Mouse (Mus musculus) cortical plate, adult 2 months (tissue): ENCODE measurements at regions not wholly inside any gene's neighbourhood (a gene's known extent, or its start where the extent isn't known, plus 50 kb on each side); places are given as distances from the start of the nearest gene placed in this dataset.

ENCODE experiments used
- H3K27ac ChIP-seq: fragments of 200-500 bp; 2 replicates; pipeline ENCODE4 v1.5.1; 2012; ENCODE audit warnings: low read length, control low read depth, inconsistent platforms; ENCODE audit not compliant: insufficient read depth
- H3K4me1 ChIP-seq: fragments of 200-500 bp; 2 replicates; pipeline ENCODE4 v1.6.1; 2011; ENCODE audit warnings: low read length; ENCODE audit not compliant: control insufficient read depth, insufficient read depth
- H3K4me3 ChIP-seq: fragments of 200-500 bp; 2 replicates; pipeline ENCODE4 v1.5.1; 2011; ENCODE audit warnings: mild to moderate bottlenecking, low read length, control low read depth; ENCODE audit not compliant: insufficient read depth
- CTCF ChIP-seq: fragments of 200-500 bp; IDR thresholded peaks from 2 replicates; pipeline ENCODE4 v1.5.1; 2011; ENCODE audit warnings: mild to moderate bottlenecking, control low read depth, low read length; ENCODE audit not compliant: insufficient read depth; ENCODE audit errors: extremely low read depth
- POLR2A ChIP-seq: fragments of 200-500 bp; IDR thresholded peaks from 2 replicates; pipeline ENCODE4 v1.6.1; 2011; ENCODE audit warnings: mild to moderate bottlenecking, low read length, control low read depth; ENCODE audit not compliant: insufficient read depth; ENCODE audit errors: extremely low read depth

DNA sequence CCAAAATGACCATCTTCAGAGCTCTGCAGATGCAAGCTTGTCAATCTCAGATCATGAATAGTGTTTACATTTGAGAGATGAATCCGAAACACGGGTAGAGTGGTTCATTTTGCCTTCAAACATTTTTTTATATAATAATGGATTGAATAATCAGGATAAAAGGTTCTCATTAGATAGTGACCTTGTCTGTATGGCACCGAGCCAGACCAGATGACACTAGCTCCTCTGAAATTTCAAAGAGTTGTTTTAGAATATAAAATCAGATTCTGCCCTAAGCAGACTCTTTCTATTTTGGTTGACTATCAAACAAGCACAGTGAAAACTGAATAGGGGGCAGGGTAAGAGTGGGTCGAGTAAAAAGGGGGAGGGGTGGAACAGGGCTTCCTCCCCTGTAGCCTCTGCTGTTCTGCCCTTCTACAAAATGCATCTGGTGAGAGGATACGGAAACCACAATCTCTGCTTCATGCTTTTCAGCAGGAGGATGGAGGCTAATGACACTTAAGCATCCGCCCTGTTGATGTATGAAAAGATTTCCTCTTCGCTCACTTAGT, 159.9 kb upstream of the Prkd1 start:
- TF ChIP-seq POLR2A: no peak
- TF ChIP-seq CTCF: no peak
- no peaks in the 10 kb centered on the region for H3K4me1 ChIP-seq

DNA sequence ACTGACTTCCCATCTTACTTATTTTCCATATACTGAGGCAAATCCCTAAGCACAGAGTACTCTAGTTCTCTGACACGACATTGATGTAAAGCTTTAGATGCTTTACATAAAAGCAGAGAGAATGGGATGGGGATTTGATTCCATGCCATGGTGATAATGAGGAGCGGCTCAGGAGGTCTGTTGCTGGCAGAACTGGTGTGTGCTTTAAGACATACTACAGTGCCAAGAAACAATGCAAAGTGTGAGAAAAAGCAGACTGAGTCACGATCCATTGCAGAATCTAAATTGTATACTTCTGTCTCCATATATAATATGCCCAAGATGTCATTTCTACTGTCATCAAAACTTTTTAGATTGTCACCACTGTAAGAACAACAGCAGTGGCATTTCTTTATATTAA, 155.5 kb upstream of the Prkd1 start:
- TF ChIP-seq POLR2A (no peak), CTCF (no peak)
- Histone ChIP-seq H3K27ac (no peak overlapping the region), H3K4me3 (no peak overlapping the region), H3K4me1 (no peaks in the 10 kb centered on the region)

More for the DNA sequence above, 159.9 kb upstream of the Prkd1 start:
- Histone ChIP-seq H3K27ac (no peak overlapping the region), H3K4me3 (no peak overlapping the region)

DNA sequence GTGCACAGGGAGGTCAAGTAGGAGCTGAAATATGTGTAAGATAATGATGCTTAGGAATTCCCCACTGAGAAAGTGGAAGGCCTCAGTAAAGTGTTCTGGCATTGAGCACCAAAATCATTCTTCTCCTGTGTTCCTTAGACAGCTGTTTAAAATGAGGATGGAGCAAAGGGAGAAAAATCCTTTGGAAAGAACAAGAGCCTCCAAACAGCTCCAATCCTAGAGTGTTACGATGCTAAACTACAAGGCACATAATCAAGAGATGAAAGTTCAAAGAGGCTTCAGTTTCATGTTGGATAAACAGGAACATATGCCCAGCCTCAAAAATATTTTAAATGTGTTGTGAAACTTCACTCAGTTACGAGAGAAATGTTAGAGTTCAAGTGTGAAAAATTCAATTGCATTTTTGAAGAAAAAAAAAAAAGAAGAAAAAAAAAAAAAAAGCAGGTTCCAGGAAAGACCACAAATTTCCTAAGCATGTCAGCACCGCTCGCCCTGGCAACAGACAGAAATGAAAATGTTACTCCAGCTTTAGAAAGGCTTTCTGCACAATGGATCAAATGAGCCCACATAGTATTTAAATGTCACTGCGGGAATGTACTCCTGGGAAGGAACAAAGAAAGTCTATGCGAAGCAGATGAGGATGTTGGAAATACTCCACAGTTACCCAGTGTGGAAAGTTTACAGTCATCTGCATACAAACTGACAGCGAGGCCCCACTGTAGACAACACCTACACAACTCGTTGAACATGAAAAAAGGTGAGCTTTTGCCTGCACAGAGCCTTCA, 116.5 kb upstream of the Prkd1 start:
- no peak overlapping the region for H3K27ac ChIP-seq
- H3K4me1 ChIP-seq: peaks cover 3% of the 10 kb centered on the region
- no peak for TF ChIP-seq POLR2A
- no peak for TF ChIP-seq CTCF
- H3K4me3 ChIP-seq: no peak overlapping the region

DNA sequence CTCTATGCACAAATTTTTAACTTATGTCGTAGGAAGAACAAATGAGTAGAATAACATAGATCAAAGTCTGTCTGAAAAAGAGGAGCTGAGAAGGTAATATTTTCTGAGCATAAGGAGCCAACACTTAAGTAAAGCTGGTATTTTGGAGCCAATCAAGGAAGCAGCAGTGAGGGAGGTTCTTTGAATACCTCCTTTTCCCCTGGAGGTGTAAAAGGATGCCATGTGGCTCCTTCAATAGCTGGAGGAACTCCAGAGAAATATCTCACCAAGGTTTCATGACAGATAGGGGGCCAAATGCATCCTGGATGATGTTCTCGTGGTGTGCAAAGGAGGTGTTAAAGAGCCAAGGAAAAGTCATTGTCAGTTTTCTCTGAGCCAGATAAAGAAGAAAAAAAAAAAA, 115.6 kb upstream of the Prkd1 start:
- H3K27ac ChIP-seq: no peak overlapping the region
- no peak for TF ChIP-seq POLR2A
- no peak for TF ChIP-seq CTCF

DNA sequence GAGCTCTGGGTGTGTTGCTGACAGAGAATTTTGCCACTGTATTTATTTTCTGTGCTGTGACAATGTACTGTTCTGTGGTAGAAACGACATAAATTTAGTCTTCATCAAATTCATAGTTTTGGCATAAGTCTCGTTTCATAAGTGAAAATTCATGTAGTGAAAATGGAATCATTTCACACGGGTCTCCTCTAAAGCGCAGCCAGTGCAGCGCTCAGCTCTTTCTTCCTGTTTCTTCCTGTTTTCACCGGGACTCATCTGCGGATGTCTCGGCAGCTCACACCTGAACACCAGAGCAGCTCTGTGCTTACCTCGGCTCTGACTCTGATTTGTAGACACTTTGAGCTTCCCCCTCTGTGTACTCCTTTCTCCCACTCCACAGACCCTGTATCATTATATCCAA, 85.2 kb upstream of the Prkd1 start:
- no peaks in the 10 kb centered on the region for H3K4me1 ChIP-seq
- no peak overlapping the region for H3K4me3 ChIP-seq
- TF ChIP-seq POLR2A (no peak), CTCF (no peak)
- no peak overlapping the region for H3K27ac ChIP-seq

More for the DNA sequence above, 115.6 kb upstream of the Prkd1 start:
- Histone ChIP-seq H3K4me1 (peaks cover 3% of the 10 kb centered on the region), H3K4me3 (no peak overlapping the region)

DNA sequence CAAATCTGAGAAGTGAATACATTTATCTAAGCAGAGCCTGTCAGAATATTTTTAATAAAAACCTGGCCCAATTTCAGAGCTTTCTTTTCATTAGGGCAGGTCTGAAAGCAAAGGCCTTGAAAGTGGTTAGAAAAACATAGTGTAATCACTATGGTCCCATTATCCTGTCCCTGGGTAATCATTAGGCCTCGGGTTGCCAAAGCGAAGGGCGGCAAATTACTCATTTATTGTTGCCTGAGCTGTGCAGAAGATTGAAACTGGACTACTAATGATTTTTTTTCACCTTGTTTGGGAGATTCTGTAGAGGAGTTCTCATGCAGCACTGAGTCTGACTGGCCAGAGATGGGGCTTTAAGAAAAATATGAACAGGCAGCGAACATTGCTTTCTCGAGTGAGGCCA, 63.7 kb upstream of the Prkd1 start:
- Histone ChIP-seq H3K4me1 (no peaks in the 10 kb centered on the region), H3K27ac (no peak overlapping the region), H3K4me3 (no peak overlapping the region)
- no peak for TF ChIP-seq POLR2A
- TF ChIP-seq CTCF: no peak

DNA sequence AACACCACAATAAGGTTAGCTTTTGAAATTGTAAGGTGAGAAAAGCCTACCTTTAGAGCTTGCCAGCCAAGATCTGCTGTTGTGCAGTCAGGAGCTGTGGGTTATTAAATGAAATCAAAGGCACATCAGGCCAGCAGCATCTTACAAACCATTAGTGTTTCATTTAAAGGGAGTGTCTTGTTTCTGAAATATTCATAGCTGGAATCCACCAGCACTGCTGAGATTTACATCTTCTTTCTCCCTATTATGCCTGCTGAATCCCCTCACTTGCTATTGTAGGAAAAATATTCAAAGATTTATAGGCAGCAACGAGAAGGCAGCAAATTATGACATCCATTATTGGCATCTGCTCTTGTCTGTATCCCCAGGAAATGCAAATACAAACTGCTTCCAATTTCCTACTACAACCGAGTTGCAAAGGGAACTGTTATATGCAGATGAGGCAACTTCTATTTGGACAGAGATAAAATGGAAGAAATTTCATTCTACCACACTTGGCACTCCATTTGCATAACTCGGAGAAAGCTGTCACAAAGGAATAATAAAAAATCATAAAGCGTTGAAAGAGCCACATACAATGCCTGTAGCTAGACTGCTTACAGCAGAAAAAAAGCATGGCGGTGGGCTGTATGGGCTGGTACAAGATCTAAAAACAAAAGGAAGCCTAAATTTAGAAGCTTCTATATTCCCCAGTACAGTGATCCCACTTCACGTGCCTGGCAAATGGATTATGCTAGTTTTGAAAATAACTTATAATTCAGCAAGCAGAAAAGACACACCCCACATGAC, 60.3 kb upstream of the Prkd1 start:
- Histone ChIP-seq H3K4me1 (no peaks in the 10 kb centered on the region), H3K4me3 (no peak overlapping the region), H3K27ac (no peak overlapping the region)
- TF ChIP-seq CTCF (no peak), POLR2A (no peak)

DNA sequence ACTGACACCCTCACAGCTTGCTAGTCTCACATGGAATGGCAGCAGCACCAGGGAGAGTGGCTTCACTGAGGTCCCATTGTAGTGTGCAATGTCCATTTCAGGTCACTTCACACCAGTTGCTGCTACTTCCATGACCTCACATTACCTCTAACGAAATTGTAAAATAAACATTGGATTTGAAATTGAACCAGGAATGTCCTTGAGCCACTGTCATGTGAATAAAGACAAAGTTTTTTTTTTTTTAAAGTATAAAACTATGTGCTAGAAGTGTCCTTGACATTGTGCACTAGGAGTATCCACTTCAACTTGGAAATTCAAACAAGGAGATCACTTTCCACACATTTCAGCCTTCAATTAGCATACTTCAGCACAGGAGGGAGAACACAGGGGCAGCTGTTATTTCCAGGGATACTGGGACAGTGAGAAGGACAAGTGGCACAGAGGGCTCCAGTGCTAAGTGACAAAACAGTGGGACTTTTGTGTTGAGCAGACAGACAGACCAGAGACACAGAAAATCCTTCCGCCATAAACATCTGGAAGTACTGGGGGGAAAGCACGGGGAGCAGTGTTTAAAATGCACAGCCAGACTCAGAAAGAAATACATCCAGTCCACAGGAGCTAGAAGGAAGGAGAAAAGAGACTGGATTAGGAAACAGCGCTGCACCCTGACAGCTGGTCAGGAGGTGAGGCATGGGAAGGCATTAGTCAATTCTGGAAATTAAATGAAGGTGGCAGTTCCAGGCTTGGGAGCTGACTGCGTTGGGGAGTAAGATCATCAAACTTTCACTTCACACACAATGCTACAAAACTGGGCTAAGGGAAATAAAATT, 49.9 kb upstream of the Prkd1 start:
- Histone ChIP-seq H3K4me3 (no peak overlapping the region), H3K4me1 (no peaks in the 10 kb centered on the region), H3K27ac (no peak overlapping the region)
- TF ChIP-seq CTCF (no peak), POLR2A (no peak)
